Mouse (Mus musculus) mature B cell (primary cell): ENCODE measurements around the gene Sh3rf1.

Source experiments
- in situ Hi-C: fragments of 300-500 bp; cut with MboI; formaldehyde crosslinking; loops from 2 replicates; pipeline ENCODE4 v1.14.3; 2019

Sh3rf1 gene

GRCm38 (mm10) chr8:61261374-61261773, 37.7 kb downstream of the Sh3rf1 start:
- in situ Hi-C loops, result no loop called here

- in situ Hi-C loops, result no loop called here
Observed at GRCm38 (mm10) chr8:61263691-61264090, 40.0 kb downstream of the Sh3rf1 start.

GRCm38 (mm10) chr8:61264881-61265280, 41.2 kb downstream of the Sh3rf1 start:
- in situ Hi-C loops, result no loop called here

- in situ Hi-C loops, result no loop called here
Observed at GRCm38 (mm10) chr8:61265390-61265789, 41.7 kb downstream of the Sh3rf1 start.

GRCm38 (mm10) chr8:61267061-61267460, 43.4 kb downstream of the Sh3rf1 start:
- in situ Hi-C loops, result no loop called here

- in situ Hi-C loops, result no loop called here
Observed at GRCm38 (mm10) chr8:61267692-61268091, 44.0 kb downstream of the Sh3rf1 start.

GRCm38 (mm10) chr8:61268233-61268916, 44.7 kb downstream of the Sh3rf1 start:
- in situ Hi-C loops, result no loop called here

- in situ Hi-C loops, result no loop called here
Observed at GRCm38 (mm10) chr8:61270016-61270415, 46.3 kb downstream of the Sh3rf1 start.

- in situ Hi-C loops, result no loop called here
Observed at GRCm38 (mm10) chr8:61270541-61270940, 46.9 kb downstream of the Sh3rf1 start.

GRCm38 (mm10) chr8:61270961-61271360, 47.3 kb downstream of the Sh3rf1 start:
- in situ Hi-C loops, result no loop called here

- in situ Hi-C loops, result no loop called here
Observed at GRCm38 (mm10) chr8:61272838-61273237, 49.2 kb downstream of the Sh3rf1 start.

GRCm38 (mm10) chr8:61273307-61274221, 49.9 kb downstream of the Sh3rf1 start:
- in situ Hi-C loops, result no loop called here

GRCm38 (mm10) chr8:61274602-61275462, 51.2 kb downstream of the Sh3rf1 start:
- in situ Hi-C loops, result no loop called here

- in situ Hi-C loops, result no loop called here
Observed at GRCm38 (mm10) chr8:61275463-61276356, 52.0 kb downstream of the Sh3rf1 start.

GRCm38 (mm10) chr8:61276397-61276796, 52.7 kb downstream of the Sh3rf1 start:
- in situ Hi-C loops, result no loop called here

- in situ Hi-C loops, result no loop called here
Observed at GRCm38 (mm10) chr8:61279030-61279429, 55.4 kb downstream of the Sh3rf1 start.

- in situ Hi-C loops, result no loop called here
Observed at GRCm38 (mm10) chr8:61282303-61283168, 58.9 kb downstream of the Sh3rf1 start.

- in situ Hi-C loops, result no loop called here
Observed at GRCm38 (mm10) chr8:61283169-61284081, 59.8 kb downstream of the Sh3rf1 start.

GRCm38 (mm10) chr8:61285896-61286295, 62.2 kb downstream of the Sh3rf1 start:
- in situ Hi-C loops, result no loop called here
